Mouse (Mus musculus): Measurements from ENCODE around the gene Tubgcp2.

DNA sequence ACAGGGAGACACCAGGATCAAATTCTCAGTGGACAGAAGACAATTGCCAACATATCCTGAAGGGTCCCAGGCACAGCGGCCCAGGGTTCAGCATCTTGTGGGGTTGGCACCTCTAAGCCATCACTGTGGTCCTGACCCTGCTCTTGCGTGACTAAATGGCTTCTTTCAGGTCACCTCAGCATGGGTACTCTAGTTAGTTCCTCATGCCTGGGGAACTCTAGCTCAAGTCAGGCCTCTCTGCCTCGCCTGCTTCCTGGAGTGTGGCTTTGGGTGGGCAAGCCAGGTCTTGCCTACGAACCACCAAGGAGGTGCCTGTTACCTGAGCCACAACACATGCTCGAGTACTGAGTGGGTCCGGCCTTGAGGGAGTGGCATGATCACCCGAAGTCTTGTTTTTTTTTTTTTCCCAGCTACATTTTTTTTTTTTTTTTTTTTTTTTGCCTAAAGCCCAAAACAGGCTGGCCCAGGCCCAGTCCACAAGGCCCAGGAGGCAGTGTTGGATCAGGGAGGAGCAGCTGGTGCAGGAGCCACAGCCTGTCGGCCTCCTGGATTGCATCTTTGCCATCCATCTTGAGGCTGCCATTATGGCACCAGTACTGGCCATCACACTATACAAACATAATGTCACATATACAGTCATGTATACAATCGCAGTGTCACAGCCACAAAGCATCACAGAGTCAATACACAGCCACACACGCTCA, 66.1 kb downstream of the Tubgcp2 start:
- TF ChIP-seq CTCF (IDR thresholded peaks at IDR 0.05; ENCODE audit: borderline replicate concordance, insufficient read depth, low read depth, low read length), result no peak
- no peak for TF ChIP-seq POLR2A (IDR thresholded peaks at IDR 0.05; ENCODE audit: borderline replicate concordance, insufficient read depth, low read length)
